Mouse (Mus musculus): ENCODE measurements around the gene Mpeg1.

DNA sequence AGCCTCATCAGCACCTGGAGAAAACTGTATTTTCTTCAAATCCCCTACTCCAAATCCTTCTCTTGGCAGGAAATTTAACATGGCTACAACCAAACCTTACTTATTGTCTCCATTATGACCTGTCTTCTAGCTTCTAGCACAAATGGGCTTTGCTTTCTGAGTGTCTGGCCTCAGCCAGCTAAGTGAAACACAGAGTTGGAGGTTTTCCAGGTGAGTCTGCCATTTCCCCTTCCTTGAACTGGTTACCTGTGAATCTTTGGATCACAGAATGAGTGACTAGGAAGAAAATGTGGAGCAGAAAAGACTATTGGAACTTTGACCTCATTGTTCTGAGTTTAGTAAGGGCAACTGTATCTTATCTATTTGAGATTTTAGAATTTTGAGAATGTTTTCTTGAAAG lies 43.2 kb upstream of the Mpeg1 start, which contains the start of gene Olfr1441:
- TF ChIP-seq CTCF (IDR thresholded peaks at IDR 0.05; ENCODE audit: borderline replicate concordance, insufficient read depth, low read depth, low read length): no peak
- TF ChIP-seq POLR2A (IDR thresholded peaks at IDR 0.05; ENCODE audit: borderline replicate concordance, insufficient read depth, low read length): no peak

All from cerebellum, adult 2 months (tissue).